Mouse (Mus musculus) MEL (cell line): ENCODE results near the gene Cacna1c. TPM values are rescaled to one million over a fixed set of nuclear protein-coding genes. Genes with fewer than 3 reads are reported as not detected.

ENCODE experiments used
- DNase-seq: peaks from one replicate; pipeline ENCODE4 v3.0.0; 2011; ENCODE audit warnings: low read depth, low spot score
- H3K27ac ChIP-seq: 2 replicates; pipeline ENCODE4 v1.5.1; 2012; ENCODE audit warnings: low read depth, mild to moderate bottlenecking, control low read depth, low read length, moderate library complexity; ENCODE audit not compliant: control insufficient read depth
- H3K27me3 ChIP-seq, 2 experiments: fragments of 150-350 bp in 1 of 2; sonication (generic) in 1 of 2; 2 replicates each; pipeline ENCODE4 v1.6.1; 2012; ENCODE audit warnings: low read length in 2 of 2, mild to moderate bottlenecking in 2 of 2, improper control_type of control experiment in 1 of 2, moderate library complexity in 1 of 2; ENCODE audit not compliant: insufficient read depth in 2 of 2, control insufficient read depth in 1 of 2
- H3K36me3 ChIP-seq, 2 experiments: 2 replicates each; pipeline ENCODE4 v1.6.1; 2012 to 2014; ENCODE audit warnings: low read length in 2 of 2, improper control_type of control experiment in 1 of 2, inconsistent platforms in 1 of 2, mild to moderate bottlenecking in 1 of 2; ENCODE audit not compliant: insufficient read depth in 2 of 2, control insufficient read depth in 1 of 2
- H3K4me1 ChIP-seq, 2 experiments: fragments of 150-350 bp in 1 of 2; sonication (generic) in 1 of 2; 2 replicates each; pipeline ENCODE4 v1.6.1; 2012; ENCODE audit warnings: low read length in 2 of 2, improper control_type of control experiment in 1 of 2, mild to moderate bottlenecking in 1 of 2; ENCODE audit not compliant: insufficient read depth in 2 of 2, control insufficient read depth in 1 of 2
- H3K4me3 ChIP-seq, 2 experiments: fragments of 150-350 bp in 1 of 2; sonication (generic) in 1 of 2; 2 replicates each; pipeline ENCODE4 v1.5.1; 2012; ENCODE audit warnings: low read depth in 2 of 2, low read length in 2 of 2, mild to moderate bottlenecking in 2 of 2, moderate library complexity in 2 of 2, control low read depth in 1 of 2, improper control_type of control experiment in 1 of 2; ENCODE audit not compliant: control insufficient read depth in 1 of 2, insufficient read depth in 1 of 2
- H3K79me2 ChIP-seq: 2 replicates; pipeline ENCODE4 v1.6.1; 2012; ENCODE audit warnings: mild to moderate bottlenecking, low read length, moderate library complexity; ENCODE audit not compliant: control insufficient read depth, poor library complexity, insufficient read depth
- H3K9ac ChIP-seq: 2 replicates; pipeline ENCODE4 v1.6.1; 2012; ENCODE audit warnings: low read depth, mild to moderate bottlenecking, control low read depth, low read length, moderate library complexity; ENCODE audit not compliant: control insufficient read depth, poor library complexity, severe bottlenecking
- H3K9me3 ChIP-seq: fragments of 150-350 bp; sonication (generic); replicated peaks from 2 replicates; pipeline ENCODE4 v1.6.1; 2012; ENCODE audit warnings: mild to moderate bottlenecking, low read length, improper control_type of control experiment, moderate library complexity; ENCODE audit not compliant: insufficient read depth
- BHLHE40 ChIP-seq: IDR thresholded peaks from 2 replicates; pipeline ENCODE4 v1.6.1; 2012; ENCODE audit warnings: low read depth, mild to moderate bottlenecking, inconsistent platforms, low read length, improper control_type of control experiment, borderline replicate concordance
- CHD1 ChIP-seq: IDR thresholded peaks from 2 replicates; pipeline ENCODE4 v1.6.1; 2012; ENCODE audit warnings: low read depth, mild to moderate bottlenecking, inconsistent platforms, low read length, improper control_type of control experiment
- CHD2 ChIP-seq: IDR thresholded peaks from 2 replicates; pipeline ENCODE4 v1.6.1; 2011; ENCODE audit warnings: low read length, improper control_type of control experiment
- CTCF ChIP-seq, 3 experiments: IDR thresholded peaks in 2 of 3; conservative IDR thresholded peaks in 1 of 3; 2 replicates each; pipeline ENCODE4 v1.5.1; 2011 to 2012; ENCODE audit warnings: low read length in 3 of 3, low read depth in 2 of 3, mild to moderate bottlenecking in 2 of 3, improper control_type of control experiment in 1 of 3, inconsistent platforms in 1 of 3, mixed read lengths in 1 of 3, moderate library complexity in 1 of 3; ENCODE audit not compliant: control insufficient read depth in 1 of 3, insufficient read depth in 1 of 3, poor library complexity in 1 of 3, severe bottlenecking in 1 of 3
- E2F4 ChIP-seq: IDR thresholded peaks from 2 replicates; pipeline ENCODE4 v1.6.1; 2011; ENCODE audit warnings: low read depth, low read length, improper control_type of control experiment, borderline replicate concordance
- GATA1 ChIP-seq: IDR thresholded peaks from 2 replicates; pipeline ENCODE4 v1.6.1; 2011; ENCODE audit warnings: low read depth, low read length, improper control_type of control experiment
- HCFC1 ChIP-seq: IDR thresholded peaks from 2 replicates; pipeline ENCODE4 v1.6.1; 2012; ENCODE audit warnings: low read depth, mild to moderate bottlenecking, inconsistent platforms, low read length, improper control_type of control experiment, moderate library complexity
- JUND ChIP-seq: IDR thresholded peaks from 2 replicates; pipeline ENCODE4 v1.6.1; 2011; ENCODE audit warnings: low read depth, mild to moderate bottlenecking, improper control_type of control experiment, low read length
- KAT2A ChIP-seq: conservative IDR thresholded peaks from 2 replicates; pipeline ENCODE4 v1.6.1; 2012; ENCODE audit warnings: low read depth, low read length, improper control_type of control experiment, inconsistent platforms
- MAX ChIP-seq: IDR thresholded peaks from 2 replicates; pipeline ENCODE4 v1.6.1; 2011; ENCODE audit warnings: low read length, improper control_type of control experiment
- MYB ChIP-seq: IDR thresholded peaks from 2 replicates; pipeline ENCODE4 v1.6.1; 2011; ENCODE audit warnings: mild to moderate bottlenecking, low read depth, low read length, improper control_type of control experiment
- NELFE ChIP-seq: IDR thresholded peaks from 2 replicates; pipeline ENCODE4 v1.6.1; 2011; ENCODE audit warnings: low read depth, low read length, improper control_type of control experiment
- NRF1 ChIP-seq: IDR thresholded peaks from 2 replicates; pipeline ENCODE4 v1.6.1; 2014; ENCODE audit warnings: low read depth, mild to moderate bottlenecking, inconsistent platforms, low read length, improper control_type of control experiment, moderate library complexity; ENCODE audit not compliant: poor library complexity, insufficient read depth, severe bottlenecking
- POLR2A ChIP-seq, 2 experiments: IDR thresholded peaks; 2 replicates each; pipeline ENCODE4 v1.6.1; 2011 to 2012; ENCODE audit warnings: low read length in 2 of 2, mild to moderate bottlenecking in 2 of 2, control low read depth in 1 of 2, improper control_type of control experiment in 1 of 2, low read depth in 1 of 2, moderate library complexity in 1 of 2; ENCODE audit not compliant: control insufficient read depth in 1 of 2, insufficient read depth in 1 of 2, poor library complexity in 1 of 2
- POLR2AphosphoS2 ChIP-seq: IDR thresholded peaks from 2 replicates; pipeline ENCODE4 v1.6.1; 2011; ENCODE audit warnings: low read length, improper control_type of control experiment
- RAD21 ChIP-seq: IDR thresholded peaks from 2 replicates; pipeline ENCODE4 v1.6.1; 2011; ENCODE audit warnings: mild to moderate bottlenecking, low read depth, low read length, improper control_type of control experiment
- RCOR1 ChIP-seq: IDR thresholded peaks from 2 replicates; pipeline ENCODE4 v1.6.1; 2012; ENCODE audit warnings: low read depth, mild to moderate bottlenecking, inconsistent platforms, low read length, improper control_type of control experiment
- SIN3A ChIP-seq: IDR thresholded peaks from 2 replicates; pipeline ENCODE4 v1.6.1; 2012; ENCODE audit warnings: low read length, improper control_type of control experiment, inconsistent platforms
- SMC3 ChIP-seq: IDR thresholded peaks from 2 replicates; pipeline ENCODE4 v1.6.1; 2011; ENCODE audit warnings: low read depth, low read length, improper control_type of control experiment
- TAL1 ChIP-seq: IDR thresholded peaks from 2 replicates; pipeline ENCODE4 v1.6.1; 2012; ENCODE audit warnings: mild to moderate bottlenecking, inconsistent platforms, low read length, moderate library complexity, mixed read lengths
- TBP ChIP-seq: IDR thresholded peaks from 2 replicates; pipeline ENCODE4 v1.8.0; 2011; ENCODE audit warnings: low read depth, low read length, improper control_type of control experiment
- TCF12 ChIP-seq: IDR thresholded peaks from 2 replicates; pipeline ENCODE4 v1.6.1; 2014; ENCODE audit warnings: low read depth, mild to moderate bottlenecking, inconsistent platforms, low read length, improper control_type of control experiment, moderate library complexity
- UBTF ChIP-seq: IDR thresholded peaks from 2 replicates; pipeline ENCODE4 v1.6.1; 2012; ENCODE audit warnings: low read depth, mild to moderate bottlenecking, inconsistent platforms, low read length, improper control_type of control experiment, moderate library complexity, borderline replicate concordance; ENCODE audit not compliant: insufficient read depth
- USF1 ChIP-seq: IDR thresholded peaks from 2 replicates; pipeline ENCODE4 v1.6.1; 2014; ENCODE audit warnings: low read depth, mild to moderate bottlenecking, inconsistent platforms, low read length, improper control_type of control experiment, moderate library complexity
- USF2 ChIP-seq, 2 experiments: IDR thresholded peaks; 2 replicates each; pipeline ENCODE4 v1.6.1; 2011 to 2012; ENCODE audit warnings: improper control_type of control experiment in 2 of 2, low read length in 2 of 2, borderline replicate concordance in 1 of 2, inconsistent platforms in 1 of 2, low read depth in 1 of 2, mild to moderate bottlenecking in 1 of 2; ENCODE audit not compliant: insufficient read depth in 1 of 2
- ZC3H11A ChIP-seq: IDR thresholded peaks from 2 replicates; pipeline ENCODE4 v1.6.1; 2012; ENCODE audit warnings: low read depth, mild to moderate bottlenecking, inconsistent platforms, low read length, improper control_type of control experiment
- polyA plus RNA-seq, 2 experiments: library from polyadenylated mRNA; stranded (reverse) in 1 of 2; unstranded in 1 of 2; fragments of >175 nt in 1 of 2; fragments of >200 nt in 1 of 2; gene quantifications; 2 replicates each; pipeline versions ENCODE4 v1.2.1 to v1.2.4; 2012; ENCODE audit warnings: low replicate concordance in 2 of 2, low read depth in 1 of 2; ENCODE audit not compliant: insufficient read length in 2 of 2, insufficient read depth in 1 of 2, missing spikeins in 1 of 2
- total RNA-seq: library from RNA; depleted of rRNA; stranded (reverse); fragments of 300-350 nt; gene quantifications from 2 replicates; pipeline ENCODE4 v1.2.3, GENCODE M21; 2012

Cacna1c gene
- total and polyA plus RNA-seq, 3 experiments, result 3.4 to 4.4 TPM; not detected in 1

- no peak for DNase-seq
- TF ChIP-seq BHLHE40 (no peak), RCOR1 (no peak), CHD1 (no peak), NRF1 (no peak), GATA1 (no peak), SMC3 (no peak), NELFE (no peak), UBTF (no peak), POLR2A (IDR thresholded peaks at IDR 0.05; ENCODE audit: control insufficient read depth in 1 of 2, insufficient read depth in 1 of 2, low read depth in 1 of 2, low read length in 2 of 2, poor library complexity in 1 of 2) (no peak), TAL1 (no peak), JUND (no peak), MYB (no peak), SIN3A (no peak), MAX (no peak)
- H3K79me2 ChIP-seq, result no peaks in the 10 kb centered on the region
- peaks cover 1 to 5% of the 10 kb centered on the region in 2 experiments; a peak in 3 of 4 replicates for H3K27me3 ChIP-seq
- no peaks in the 10 kb centered on the region for H3K9me3 ChIP-seq
- H3K27ac ChIP-seq, result no peak overlapping the region
- no peaks in the 10 kb centered on the region for H3K4me1 ChIP-seq
- no peaks in the 10 kb centered on the region for H3K36me3 ChIP-seq
- no peak overlapping the region for H3K9ac ChIP-seq
- H3K4me3 ChIP-seq, result no peak overlapping the region
These were observed 58.5 kb downstream of the Cacna1c start for GRCm38 (mm10) chr6:119137768-119138167.

- Histone ChIP-seq H3K4me3 (no peak overlapping the region), H3K9ac (no peak overlapping the region), H3K27ac (no peak overlapping the region), H3K9me3 (no peaks in the 10 kb centered on the region), H3K27me3 (peaks cover 2 to 5% of the 10 kb centered on the region in 2 experiments; a peak in 2 of 4 replicates), H3K79me2 (no peaks in the 10 kb centered on the region), H3K4me1 (no peaks in the 10 kb centered on the region), H3K36me3 (no peaks in the 10 kb centered on the region)
- TF ChIP-seq ZC3H11A (no peak), TAL1 (no peak), CHD2 (no peak), BHLHE40 (no peak), USF1 (no peak), TCF12 (no peak), E2F4 (no peak), SMC3 (no peak), USF2 (IDR thresholded peaks at IDR 0.05; ENCODE audit: borderline replicate concordance in 1 of 2, insufficient read depth in 1 of 2, low read depth in 1 of 2, low read length in 2 of 2) (no peak), GATA1 (no peak), UBTF (no peak), CTCF (IDR thresholded peaks at IDR 0.05 in 2 of 3, conservative IDR thresholded peaks at IDR 0.05 in 1 of 3; ENCODE audit: control insufficient read depth in 1 of 3, insufficient read depth in 1 of 3, low read depth in 2 of 3, low read length in 3 of 3, poor library complexity in 1 of 3, severe bottlenecking in 1 of 3) (no peak), POLR2AphosphoS2 (no peak), SIN3A (no peak), RAD21 (no peak), KAT2A (no peak), HCFC1 (no peak), TBP (no peak)
- DNase-seq, result no peak
These were observed 63.4 kb downstream of the Cacna1c start for GRCm38 (mm10) chr6:119132863-119133262.
